Mouse (Mus musculus): ENCODE measurements at regions not wholly inside any gene's neighbourhood (a gene's known extent, or its start where the extent isn't known, plus 50 kb on each side); places are given as distances from the start of the nearest gene placed in this dataset.

- no peak for DNase-seq (ENCODE audit: low read depth, low spot score)
Observed at GRCm38 (mm10) chr17:15981558-15981957, 150.7 kb upstream of the Rgmb start.

- no peak for DNase-seq (ENCODE audit: low read depth, low spot score)
Observed at GRCm38 (mm10) chr17:15977374-15978031, 146.7 kb upstream of the Rgmb start.

- DNase-seq (ENCODE audit: low read depth, low spot score), result no peak
Observed at GRCm38 (mm10) chr17:15971351-15971685, 140.5 kb upstream of the Rgmb start.

DNA sequence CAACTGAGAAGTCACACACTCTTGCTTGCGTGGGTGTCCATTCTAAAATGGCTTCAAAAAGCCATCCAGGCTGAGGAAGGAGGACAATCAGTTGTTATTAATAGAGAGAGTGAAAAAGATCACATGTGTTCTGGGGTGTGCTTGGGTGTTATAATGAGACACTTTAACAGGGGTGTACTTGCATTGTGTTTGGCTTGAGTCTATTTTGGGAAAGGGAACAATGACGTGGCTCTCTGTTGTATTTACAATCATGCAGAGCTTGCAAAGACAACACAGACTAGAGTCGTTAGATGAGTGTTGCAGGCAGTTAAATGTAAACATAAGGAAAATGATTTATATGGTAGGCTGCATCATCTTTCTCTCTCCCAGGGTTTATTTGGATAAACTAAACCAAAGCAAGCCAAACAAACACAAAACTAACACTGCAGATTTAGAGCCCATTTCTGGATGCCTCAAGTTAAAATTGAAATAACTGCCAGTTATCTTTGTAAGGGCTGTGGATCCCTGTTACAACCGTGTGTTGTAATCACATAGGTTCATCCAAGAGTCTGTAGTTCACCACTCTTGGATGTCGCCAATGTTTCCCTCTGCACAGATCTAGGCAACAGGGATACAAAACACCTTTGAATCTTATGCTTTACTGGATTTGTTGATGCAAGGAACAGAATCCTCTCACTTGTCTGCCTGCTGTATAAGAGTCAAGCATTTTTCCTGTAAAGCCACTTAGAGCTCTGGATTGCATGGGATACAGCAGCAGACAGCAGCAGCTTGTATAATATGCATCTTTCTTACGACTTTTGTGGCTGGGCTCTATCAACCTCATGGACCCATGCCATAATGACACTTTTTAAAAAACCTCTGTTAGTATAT, 139.9 kb upstream of the Rgmb start:
- DNase-seq (ENCODE audit: low read depth, low spot score), result no peak

GRCm38 (mm10) chr17:15968331-15968730, 137.5 kb upstream of the Rgmb start:
- DNase-seq (ENCODE audit: low read depth, low spot score), result no peak

GRCm38 (mm10) chr17:15955656-15956055, 124.8 kb upstream of the Rgmb start:
- no peak for DNase-seq (ENCODE audit: low read depth, low spot score)

DNA sequence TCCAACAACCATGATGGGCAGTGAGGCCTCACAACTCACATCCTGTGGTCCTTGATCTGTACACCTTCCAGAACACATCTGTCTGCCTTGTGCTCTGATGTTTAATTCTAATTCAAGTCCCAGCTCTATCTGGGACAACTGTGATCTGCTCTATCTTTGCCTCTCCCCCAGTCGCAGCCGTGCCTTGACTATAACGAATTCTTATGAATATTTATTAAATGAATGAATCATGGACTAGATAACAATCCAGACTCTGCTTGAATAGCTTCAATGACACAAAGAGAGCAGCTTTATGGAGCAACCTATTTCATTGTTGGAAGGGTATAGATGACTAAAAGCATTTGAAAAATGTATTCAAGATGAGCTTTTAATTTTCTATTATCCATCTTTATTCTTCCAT, 120.8 kb upstream of the Rgmb start:
- DNase-seq (ENCODE audit: low read depth, low spot score), result no peak

- DNase-seq (ENCODE audit: low read depth, low spot score), result no peak
Observed at GRCm38 (mm10) chr17:15949753-15950152, 118.9 kb upstream of the Rgmb start.

DNA sequence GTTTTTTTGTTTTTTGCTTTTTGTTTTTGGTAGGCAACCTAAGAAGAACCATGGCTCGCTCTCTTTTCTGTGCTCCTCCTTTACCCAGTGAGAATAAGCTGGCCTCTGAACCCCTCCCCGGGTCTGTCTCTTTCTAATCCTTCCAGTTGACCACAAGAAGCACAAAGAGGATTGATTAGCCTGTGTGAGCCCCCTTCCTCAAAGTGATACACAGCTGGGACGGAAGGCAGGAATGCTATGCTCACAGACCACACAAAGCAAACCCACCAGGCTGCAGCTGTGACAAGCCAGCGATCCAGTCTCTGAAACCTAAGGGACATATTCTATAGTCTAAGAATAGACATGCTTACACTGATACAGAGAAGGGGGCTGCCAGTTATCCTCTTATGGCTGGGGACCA, 111.5 kb upstream of the Rgmb start:
- DNase-seq (ENCODE audit: low read depth, low spot score), result no peak

GRCm38 (mm10) chr17:15918609-15919008, 87.8 kb upstream of the Rgmb start:
- no peak for DNase-seq (ENCODE audit: low read depth, low spot score)

GRCm38 (mm10) chr17:15898689-15899419, 68.0 kb upstream of the Rgmb start:
- no peak for DNase-seq (ENCODE audit: low read depth, low spot score)

DNA sequence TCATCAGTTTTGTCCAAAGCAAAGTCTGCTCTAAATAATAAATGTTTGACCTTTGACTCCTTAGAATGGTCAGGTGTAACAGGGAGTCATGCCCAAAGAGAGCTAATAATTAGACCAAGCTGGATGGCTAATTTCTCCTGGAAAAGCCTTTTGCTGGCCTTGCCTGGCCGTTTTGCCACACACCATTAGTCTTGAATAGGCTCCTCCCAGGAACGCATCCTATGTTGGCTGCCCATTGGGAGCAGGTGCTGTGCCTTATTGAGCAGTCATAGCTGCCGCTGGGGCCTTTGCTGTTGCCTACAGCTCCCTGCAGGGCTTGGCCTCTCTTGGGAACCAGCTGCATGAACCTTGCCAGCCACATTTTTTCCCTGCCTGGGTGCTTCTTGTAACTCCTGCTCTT, 65.1 kb upstream of the Rgmb start:
- no peak for DNase-seq (ENCODE audit: low read depth, low spot score)

DNA sequence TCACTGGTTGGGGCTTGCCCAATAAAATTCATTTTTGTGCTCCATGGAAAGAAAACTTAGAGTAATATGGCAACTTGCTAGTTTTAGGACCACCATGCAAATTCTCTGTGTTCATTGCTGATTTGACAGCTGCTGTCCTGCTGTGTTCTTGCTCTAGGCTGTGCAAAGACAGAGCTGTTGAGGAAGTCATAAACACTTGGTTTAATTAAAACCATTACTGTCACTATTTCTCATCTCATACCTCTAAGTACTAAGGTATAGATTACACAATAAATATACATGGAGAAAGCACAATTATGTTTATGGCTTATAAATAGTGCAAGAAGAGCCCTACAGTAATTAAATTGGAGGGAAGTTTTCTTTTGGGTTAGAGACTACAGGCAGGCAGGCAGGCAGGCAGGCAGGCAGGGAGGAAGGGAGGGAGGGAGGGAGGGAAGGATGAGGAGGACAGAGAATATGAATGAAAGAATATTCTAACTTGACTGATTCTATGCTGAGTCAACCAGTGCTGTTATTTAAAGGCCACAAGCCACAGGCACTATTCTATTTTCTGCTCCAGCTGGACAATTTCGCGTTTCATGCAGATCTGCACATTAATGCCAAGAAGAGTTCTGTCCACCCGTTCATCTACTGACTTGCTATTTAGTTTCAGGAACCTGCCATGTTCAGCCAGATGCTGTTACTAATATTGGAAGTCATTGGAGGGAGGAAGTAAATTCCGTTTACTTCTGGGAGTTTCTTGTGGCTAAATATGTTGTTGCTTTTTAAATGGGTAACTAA, 61.2 kb upstream of the Rgmb start:
- no peak for DNase-seq (ENCODE audit: low read depth, low spot score)

GRCm38 (mm10) chr17:15890595-15891140, 59.8 kb upstream of the Rgmb start:
- no peak for DNase-seq (ENCODE audit: low read depth, low spot score)

GRCm38 (mm10) chr17:15882803-15883202, 52.0 kb upstream of the Rgmb start:
- DNase-seq (ENCODE audit: low read depth, low spot score), result no peak

- DNase-seq (ENCODE audit: low read depth, low spot score), result no peak
Observed at GRCm38 (mm10) chr17:15882245-15882644, 51.4 kb upstream of the Rgmb start.
